Mouse (Mus musculus) embryonic facial prominence, embryonic 10.5 days (tissue): ENCODE measurements around the gene Rnase4. TPM values are rescaled to one million over a fixed set of nuclear protein-coding genes. Genes with fewer than 3 reads are reported as not detected.

Source experiments
- DNase-seq: peaks from one replicate; pipeline ENCODE4 v3.0.0-alpha.2; 2017; ENCODE audit warnings: low spot score
- H3K27ac ChIP-seq: fragments of 300-500 bp; sonication (generic); replicated peaks from 2 replicates; pipeline ENCODE4 v1.5.1; 2016; ENCODE audit warnings: mild to moderate bottlenecking
- H3K27me3 ChIP-seq: fragments of 300-500 bp; sonication (generic); replicated peaks from 2 replicates; pipeline ENCODE4 v1.6.1; 2016; ENCODE audit warnings: low read depth, mild to moderate bottlenecking; ENCODE audit not compliant: poor library complexity, severe bottlenecking
- H3K36me3 ChIP-seq: fragments of 300-500 bp; sonication (generic); replicated peaks from 2 replicates; pipeline ENCODE4 v1.6.1; 2016; ENCODE audit warnings: mild to moderate bottlenecking, moderate library complexity
- H3K4me1 ChIP-seq: fragments of 300-500 bp; sonication (generic); 2 replicates; pipeline ENCODE4 v1.6.1; 2016
- H3K4me3 ChIP-seq: fragments of 300-500 bp; sonication (generic); 2 replicates; pipeline ENCODE4 v1.5.1; 2016; ENCODE audit warnings: mild to moderate bottlenecking, moderate library complexity
- H3K9me3 ChIP-seq: fragments of 300-500 bp; sonication (generic); 2 replicates; pipeline ENCODE4 v1.6.1; 2016; ENCODE audit warnings: mild to moderate bottlenecking
- WGBS: fragments of 180-500 bp; shearing (Covaris S2); methylation state at CpG from one replicate; pipeline ENCODE4 v1.1.7; 2016; 5-methylcytosine and 5-hydroxymethylcytosine counted together
- polyA plus RNA-seq: library from polyadenylated mRNA; unstranded; fragments of >200 nt; fragmentation: Nextera tagmentation; extraction: Ambion mirVana; gene quantifications from 2 replicates; pipeline ENCODE4 v1.2.1, GENCODE M21; 2016

Rnase4 gene
- polyA plus RNA-seq, result 8.3 and 9.0 TPM in 2 replicates

- Histone ChIP-seq H3K36me3 (no peaks in the 10 kb centered on the region), H3K4me1 (peaks cover 7% of the 10 kb centered on the region; the same call in 1 of the 2 replicates), H3K27ac (peak within 1 kb of the TSS; percentile 86), H3K4me3 (peak within 1 kb of the TSS; percentile 76), H3K27me3 (0 out of 2 replicates have a peak, but pooled peaks cover 5% of the 10 kb centered on the region), H3K9me3 (no peaks in the 10 kb centered on the region)
- DNase-seq, result peak; percentile 73
- WGBS, result 9% methylated on average over 33 of the region's 33 CpGs
Observed at GRCm38 (mm10) chr14:51090921-51091900, at the start of gene Rnase4, which contains the start of gene Ang. TSS of gene Rnase4 (plus strand) at chr14:51091077. TSS of gene Ang (plus strand) at chr14:51091150.

GRCm38 (mm10) chr14:51041769-51042168 lies 49.1 kb upstream of the Rnase4 start, which contains the start of gene Rnase9:
TSS of gene Rnase9 (minus strand) at chr14:51041869.
- H3K36me3 ChIP-seq, result no peaks in the 10 kb centered on the region
- no peaks in the 10 kb centered on the region for H3K9me3 ChIP-seq
- no peaks in the 10 kb centered on the region for H3K4me1 ChIP-seq
- H3K4me3 ChIP-seq, result no peak within 1 kb of the TSS
- no peak for DNase-seq
- H3K27ac ChIP-seq, result no peak within 1 kb of the TSS
- 72% methylated on average over 6 of the region's 6 CpGs for WGBS
- no peaks in the 10 kb centered on the region for H3K27me3 ChIP-seq

- H3K27me3 ChIP-seq, result no peaks in the 10 kb centered on the region; the same call in 1 of the 2 replicates
- no peak overlapping the region for H3K27ac ChIP-seq
- 56% methylated on average over 5 of the region's 5 CpGs for WGBS
- H3K4me3 ChIP-seq, result no peak overlapping the region
- no peaks in the 10 kb centered on the region for H3K9me3 ChIP-seq
- DNase-seq, result no peak
- H3K4me1 ChIP-seq, result peaks cover 6% of the 10 kb centered on the region
- no peaks in the 10 kb centered on the region for H3K36me3 ChIP-seq
Observed at GRCm38 (mm10) chr14:51047846-51048245, 43.0 kb upstream of the Rnase4 start.

GRCm38 (mm10) chr14:51050063-51050462 lies 40.8 kb upstream of the Rnase4 start, which contains the start of gene Rnase11:
TSS of gene Rnase11 (minus strand) at chr14:51050163.
- no peak within 1 kb of the TSS for H3K4me3 ChIP-seq
- no peaks in the 10 kb centered on the region; the same call in 1 of the 2 replicates for H3K27me3 ChIP-seq
- 87% methylated on average over 2 of the region's 2 CpGs for WGBS
- DNase-seq, result no peak
- H3K36me3 ChIP-seq, result no peaks in the 10 kb centered on the region
- no peaks in the 10 kb centered on the region for H3K9me3 ChIP-seq
- no peak within 1 kb of the TSS for H3K27ac ChIP-seq
- H3K4me1 ChIP-seq, result peaks cover 16% of the 10 kb centered on the region

GRCm38 (mm10) chr14:51051941-51052340 lies 38.9 kb upstream of the Rnase4 start:
- DNase-seq, result no peak

GRCm38 (mm10) chr14:51053176-51053575 lies 37.7 kb upstream of the Rnase4 start:
- H3K27me3 ChIP-seq, result no peaks in the 10 kb centered on the region; the same call in 1 of the 2 replicates
- H3K4me1 ChIP-seq, result peaks cover 18% of the 10 kb centered on the region
- H3K27ac ChIP-seq, result no peak overlapping the region
- WGBS, result 63% methylated on average over 5 of the region's 5 CpGs
- no peaks in the 10 kb centered on the region for H3K36me3 ChIP-seq
- no peaks in the 10 kb centered on the region for H3K9me3 ChIP-seq
- no peak for DNase-seq
- no peak overlapping the region for H3K4me3 ChIP-seq

More at GRCm38 (mm10) chr14:51051941-51052340, 38.9 kb upstream of the Rnase4 start:
- peaks cover 18% of the 10 kb centered on the region for H3K4me1 ChIP-seq
- WGBS, result 59% methylated on average over 5 of the region's 5 CpGs
- H3K4me3 ChIP-seq, result no peak overlapping the region
- H3K36me3 ChIP-seq, result no peaks in the 10 kb centered on the region
- H3K27ac ChIP-seq, result no peak overlapping the region
- H3K27me3 ChIP-seq, result no peaks in the 10 kb centered on the region; the same call in 1 of the 2 replicates
- H3K9me3 ChIP-seq, result no peaks in the 10 kb centered on the region

DNA sequence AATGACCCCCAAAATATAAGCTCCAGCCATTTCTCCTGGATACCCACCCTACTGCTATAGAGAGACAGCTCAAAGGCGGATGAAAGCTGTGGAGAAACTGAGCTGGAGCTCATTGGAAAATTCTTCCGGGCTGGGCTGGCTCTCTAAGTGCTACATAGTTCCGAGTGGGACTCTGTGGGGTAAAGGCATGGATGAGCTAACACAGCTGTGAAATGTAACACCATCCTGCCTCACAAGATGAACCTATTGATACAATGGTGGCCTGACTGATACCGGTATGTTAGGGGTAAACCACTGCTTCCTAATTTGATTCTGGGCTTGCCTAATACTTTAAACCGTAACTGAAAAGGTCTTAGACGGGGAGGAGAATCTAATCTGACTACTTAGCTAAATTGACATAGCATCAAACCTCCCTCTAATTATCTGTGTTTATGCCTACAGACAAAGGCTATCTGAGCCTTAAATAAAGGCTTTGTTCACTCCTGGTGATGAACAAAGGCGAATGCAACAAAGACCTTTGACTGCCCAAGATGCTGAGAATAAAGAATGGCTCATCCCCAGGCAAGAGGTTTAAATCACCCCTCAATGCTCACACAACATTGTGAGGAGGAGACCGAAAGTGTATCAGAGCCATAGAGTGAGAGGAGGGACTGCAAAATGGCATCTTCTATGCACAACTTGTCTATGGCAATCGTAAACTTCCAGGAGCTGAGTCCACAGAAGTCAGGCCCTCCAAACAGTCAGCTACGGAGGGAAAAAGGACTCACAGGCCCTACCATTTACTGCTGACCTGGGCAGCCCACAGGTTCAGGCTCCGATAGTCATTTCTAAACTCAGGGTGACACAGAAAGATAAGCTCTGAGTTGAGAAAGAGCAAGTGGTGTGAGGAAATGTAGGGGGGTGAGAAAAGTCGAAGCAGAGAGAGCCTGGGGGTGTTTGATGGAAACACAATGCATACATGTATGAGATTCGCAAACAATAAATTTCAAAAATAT lies 36.3 kb upstream of the Rnase4 start:
- 38% methylated on average over 13 of the region's 13 CpGs for WGBS
- no peak for DNase-seq
- H3K27ac ChIP-seq, result no peak overlapping the region

DNA sequence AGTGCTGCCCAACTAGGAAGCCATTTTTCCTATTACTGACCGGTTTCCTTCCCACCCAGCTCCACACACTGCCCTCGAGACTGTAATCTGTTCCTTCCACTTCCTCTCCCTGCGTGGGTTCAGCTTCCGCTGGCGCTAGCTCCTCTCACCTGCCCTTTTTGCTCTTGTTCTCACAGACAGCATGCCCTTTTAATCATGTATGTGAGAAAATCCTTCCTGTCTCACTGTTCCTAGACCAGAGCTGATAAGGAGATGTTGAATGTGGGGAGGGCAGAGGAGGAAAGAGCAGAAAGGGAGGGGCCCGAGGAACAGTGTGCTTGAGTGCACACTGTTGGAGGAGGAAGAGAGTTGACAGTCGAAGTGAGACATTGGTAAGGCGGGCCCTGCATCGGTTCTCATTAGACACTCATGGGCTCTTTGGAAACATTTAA lies 33.5 kb upstream of the Rnase4 start, which contains the start of gene Rnase12:
Rnase12 (minus strand) TSS at position 261 of the 431 bp plus-strand sequence.
- Histone ChIP-seq H3K36me3 (no peaks in the 10 kb centered on the region), H3K9me3 (no peaks in the 10 kb centered on the region), H3K4me3 (no peak within 1 kb of the TSS), H3K27ac (no peak within 1 kb of the TSS), H3K4me1 (peaks cover 18% of the 10 kb centered on the region), H3K27me3 (peaks cover 5% of the 10 kb centered on the region; the same call in 1 of the 2 replicates)
- DNase-seq, result no peak
- WGBS, result 74% methylated on average over 9 of the region's 9 CpGs

More for the DNA sequence above, 36.3 kb upstream of the Rnase4 start:
- Histone ChIP-seq H3K9me3 (no peaks in the 10 kb centered on the region), H3K27me3 (no peaks in the 10 kb centered on the region; the same call in 1 of the 2 replicates), H3K4me3 (no peak overlapping the region), H3K4me1 (peaks cover 18% of the 10 kb centered on the region), H3K36me3 (no peaks in the 10 kb centered on the region)

DNA sequence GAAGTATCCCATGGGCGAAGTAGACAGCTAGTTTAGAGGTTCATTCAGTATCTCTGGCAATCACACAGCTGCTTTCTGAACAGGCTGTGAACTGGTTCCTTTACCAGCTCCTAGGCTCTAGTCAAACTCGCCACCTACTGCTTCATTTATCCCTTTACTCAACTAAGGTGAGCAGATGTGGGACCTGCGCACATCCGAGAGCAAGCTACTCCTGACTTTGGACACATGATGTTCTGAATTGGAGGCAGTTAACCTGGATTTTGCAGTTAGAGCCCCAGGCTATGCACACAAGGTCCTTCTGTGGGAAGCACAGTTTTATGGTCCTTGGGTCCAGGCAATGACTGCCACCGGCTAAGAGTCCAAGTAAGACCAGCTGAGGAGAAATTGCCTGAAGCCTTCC lies 30.1 kb upstream of the Rnase4 start:
- DNase-seq, result no peak
- H3K4me1 ChIP-seq, result peaks cover 8% of the 10 kb centered on the region
- no peak overlapping the region for H3K4me3 ChIP-seq
- H3K9me3 ChIP-seq, result no peaks in the 10 kb centered on the region
- WGBS, result 88% methylated on average over 5 of the region's 5 CpGs
- H3K27ac ChIP-seq, result no peak overlapping the region
- peaks cover 5% of the 10 kb centered on the region; the same call in 1 of the 2 replicates for H3K27me3 ChIP-seq
- no peaks in the 10 kb centered on the region for H3K36me3 ChIP-seq

- WGBS, result 87% methylated on average over 5 of the region's 5 CpGs
- no peak for DNase-seq
- Histone ChIP-seq H3K9me3 (no peaks in the 10 kb centered on the region), H3K27me3 (no peaks in the 10 kb centered on the region), H3K36me3 (no peaks in the 10 kb centered on the region), H3K4me1 (peaks cover 7% of the 10 kb centered on the region; the same call in 1 of the 2 replicates), H3K27ac (no peak overlapping the region), H3K4me3 (no peak overlapping the region)
Observed at GRCm38 (mm10) chr14:51068956-51069355, 21.9 kb upstream of the Rnase4 start.

DNA sequence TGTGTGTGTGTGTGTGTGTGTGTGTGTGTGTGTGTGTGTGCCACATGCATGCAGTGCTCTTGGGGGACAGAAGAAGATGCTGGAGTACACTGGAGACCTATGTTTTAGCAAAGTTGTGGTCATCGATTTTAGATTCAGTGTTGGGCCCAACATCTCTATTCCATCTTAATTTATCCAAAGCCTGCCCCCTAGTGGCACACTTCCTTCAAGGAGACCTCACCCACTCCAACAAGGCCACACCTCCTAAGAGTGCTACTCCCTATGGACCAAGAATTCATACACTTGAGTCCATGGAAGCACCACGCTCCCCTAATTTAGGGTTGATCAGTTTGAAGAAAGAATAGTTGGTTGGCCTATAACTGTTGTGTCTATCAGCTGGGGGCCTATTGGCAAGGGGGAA lies 21.3 kb upstream of the Rnase4 start:
- no peak for DNase-seq
- Histone ChIP-seq H3K27me3 (no peaks in the 10 kb centered on the region), H3K4me1 (peaks cover 7% of the 10 kb centered on the region; the same call in 1 of the 2 replicates), H3K4me3 (no peak overlapping the region), H3K27ac (no peak overlapping the region), H3K9me3 (no peaks in the 10 kb centered on the region), H3K36me3 (no peaks in the 10 kb centered on the region)
- WGBS, result 93% methylated on average over 2 of the region's 2 CpGs
